Mouse (Mus musculus) macrophage (primary cell): ENCODE results near the gene Hnrnpul1. TPM values are rescaled to one million over a fixed set of nuclear protein-coding genes. Genes with fewer than 3 reads are reported as not detected.

ENCODE experiments used
- polyA plus RNA-seq: library from polyadenylated mRNA; stranded (reverse); fragments of 250-400 nt; gene quantifications from 3 replicates; pipeline ENCODE4 v1.2.4, GENCODE M21; 2018; ENCODE audit warnings: inconsistent platforms

Hnrnpul1 gene
- polyA plus RNA-seq, 1 experiment from 2014 or later = 149 TPM

Other genes starting within 250 kb of the Hnrnpul1 start
- gene Ceacam2, start 214.9 kb downstream of the Hnrnpul1 start, polyA plus RNA-seq = 0.19 TPM in 1 of 3 replicates, not detected in the others
- gene Erich4, start 138.9 kb downstream of the Hnrnpul1 start, polyA plus RNA-seq = not detected in 3 replicates
- gene Dmac2, start 135.3 kb downstream of the Hnrnpul1 start, polyA plus RNA-seq = 13.2 to 21.2 TPM (median 16.4 TPM) in 3 replicates
- 21.5 to 44.1 TPM (median 21.7 TPM) in 3 replicates for gene B3gnt8, start 128.1 kb downstream of the Hnrnpul1 start, polyA plus RNA-seq
- 16.8 to 34.2 TPM (median 16.9 TPM) in 3 replicates for gene Bckdha, start 95.8 kb downstream of the Hnrnpul1 start, polyA plus RNA-seq
- 8.2 to 37.9 TPM (median 20.7 TPM) in 3 replicates for gene Exosc5, start 95.6 kb downstream of the Hnrnpul1 start, polyA plus RNA-seq
- 0.25 to 0.59 TPM (median 0.32 TPM) in 3 replicates for gene Tmem91, start 79.6 kb downstream of the Hnrnpul1 start, polyA plus RNA-seq
- 6.8 to 17.7 TPM (median 9.7 TPM) in 3 replicates for gene B9d2, start 74.0 kb downstream of the Hnrnpul1 start, polyA plus RNA-seq
- gene Tgfb1, start 67.8 kb downstream of the Hnrnpul1 start, polyA plus RNA-seq = 329 to 471 TPM (median 343 TPM) in 3 replicates
- 21.9 to 33.1 TPM (median 32.9 TPM) in 3 replicates for gene Ccdc97, start 35.7 kb downstream of the Hnrnpul1 start, polyA plus RNA-seq
- 47.8 to 96.5 TPM (median 55.0 TPM) in 3 replicates for gene Axl, start 33.9 kb upstream of the Hnrnpul1 start, polyA plus RNA-seq
- gene Cyp2s1, start 62.2 kb upstream of the Hnrnpul1 start, polyA plus RNA-seq = 0.17 to 0.20 TPM in 2 of 3 replicates, not detected in the other
- not detected in 3 replicates for gene Cyp2b10, start 142.9 kb upstream of the Hnrnpul1 start, polyA plus RNA-seq